Mouse (Mus musculus): ENCODE data around the gene Fut2. TPM values are rescaled to one million over a fixed set of nuclear protein-coding genes. Genes with fewer than 3 reads are reported as not detected.

The Fut2 gene
- polyA plus RNA-seq, 1 experiment from 2014 or later = 0.27 TPM

DNA sequence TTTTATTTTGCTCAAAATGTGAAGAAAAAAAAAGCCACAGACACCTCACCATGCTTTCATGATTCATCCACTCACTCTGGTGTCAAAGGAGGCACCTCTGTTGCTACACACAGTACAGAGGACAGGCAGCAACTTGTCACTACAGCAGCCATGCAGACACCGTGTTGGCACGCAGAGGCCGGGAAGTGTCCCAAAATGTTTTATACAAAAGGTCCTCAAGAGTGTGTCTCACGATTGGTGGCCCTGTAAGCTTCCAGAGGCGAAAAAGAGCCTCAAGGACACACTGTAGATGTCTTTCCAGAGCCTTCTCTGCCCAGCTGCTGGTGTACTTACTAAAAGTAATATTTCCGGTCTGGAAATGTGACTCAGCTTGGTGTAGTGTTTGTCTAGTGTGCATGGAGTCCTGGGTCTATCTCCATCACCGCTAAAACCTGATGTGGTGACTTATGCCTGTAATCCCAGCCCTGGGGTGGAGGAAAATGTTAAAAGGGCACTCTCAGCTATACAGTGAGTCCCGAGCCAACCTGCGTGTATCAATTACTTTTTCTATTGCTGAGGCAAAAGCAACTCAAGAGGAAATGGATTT is 60.4 kb downstream of the Fut2 start:
- Histone ChIP-seq H3K9ac (replicated peaks; ENCODE audit: low read depth) (no peak overlapping the region), H3K36me3 (ENCODE audit: insufficient read depth, low read length) (no peaks in the 10 kb centered on the region), H3K27ac (ENCODE audit: low read length) (no peak overlapping the region), H3K27me3 (replicated peaks; ENCODE audit: insufficient read depth, low read length) (no peaks in the 10 kb centered on the region), H3K4me2 (replicated peaks; ENCODE audit: low read depth, low read length) (no peak overlapping the region), H3K4me3 (ENCODE audit: low read depth, low read length) (no peak overlapping the region), H3K4me1 (ENCODE audit: insufficient read depth, low read depth, low read length) (no peaks in the 10 kb centered on the region), H3K9me3 (ENCODE audit: low read length) (no peaks in the 10 kb centered on the region)
- WGBS = 52% methylated on average over 9 of the region's 9 CpGs
- DNase-seq (ENCODE audit: low spot score) (peak; percentile 49), ATAC-seq (no peak)
- TF ChIP-seq EP300 (IDR thresholded peaks at IDR 0.05) = no peak
- no peak for TF ChIP-seq CTCF (IDR thresholded peaks at IDR 0.05)

DNA sequence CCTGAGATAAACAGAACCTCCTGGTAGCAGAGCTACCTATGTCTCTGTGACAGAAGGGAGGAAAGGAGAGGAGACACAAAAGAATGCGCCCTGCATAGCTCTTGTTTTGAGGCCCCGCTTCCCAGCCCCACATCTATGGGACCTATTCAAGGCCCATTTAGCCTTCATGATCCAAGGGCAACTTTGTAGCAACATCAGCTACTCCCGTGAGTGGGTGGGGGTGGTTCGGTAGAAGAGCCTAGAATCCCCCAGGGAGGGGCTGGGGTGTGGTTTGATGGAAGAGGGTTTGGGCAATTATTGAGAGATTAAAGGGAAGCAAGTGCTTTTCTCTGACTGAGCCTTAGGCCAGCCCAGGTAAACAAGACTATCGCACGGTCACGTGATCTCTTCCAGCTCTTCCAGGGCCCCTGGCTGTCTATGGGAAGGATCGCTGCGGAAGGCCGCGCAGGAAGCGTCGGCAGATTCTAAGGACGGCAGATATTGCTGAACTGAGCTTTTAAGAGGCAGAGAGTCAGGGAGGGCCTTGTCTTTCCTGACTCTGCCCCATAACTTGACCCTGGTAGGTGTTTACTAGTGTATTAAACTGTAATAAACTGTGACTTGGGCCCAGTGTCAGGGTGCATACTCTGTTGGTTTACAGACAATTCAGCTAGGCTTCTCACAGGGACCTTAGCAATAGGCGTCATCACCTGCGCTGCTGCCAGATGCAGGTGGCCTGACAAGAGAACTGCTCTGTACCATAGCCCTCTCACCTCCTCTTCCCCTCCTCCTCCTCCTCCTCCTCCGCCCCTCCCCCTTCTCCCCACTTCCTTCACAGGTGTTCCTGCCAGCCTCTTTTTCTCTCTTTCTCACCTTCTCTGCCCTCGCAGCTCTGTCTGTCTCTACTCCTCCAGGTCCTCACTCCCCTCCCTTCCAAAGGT is 67.0 kb downstream of the Fut2 start:
- Histone ChIP-seq H3K9me3 (ENCODE audit: low read length) (no peaks in the 10 kb centered on the region), H3K4me2 (replicated peaks; ENCODE audit: low read depth, low read length) (no peak overlapping the region), H3K9ac (replicated peaks; ENCODE audit: low read depth) (no peak overlapping the region), H3K27me3 (replicated peaks; ENCODE audit: insufficient read depth, low read length) (no peaks in the 10 kb centered on the region), H3K36me3 (ENCODE audit: insufficient read depth, low read length) (no peaks in the 10 kb centered on the region), H3K27ac (ENCODE audit: low read length) (no peak overlapping the region), H3K4me1 (ENCODE audit: insufficient read depth, low read depth, low read length) (no peaks in the 10 kb centered on the region), H3K4me3 (ENCODE audit: low read depth, low read length) (no peak overlapping the region)
- no peak for TF ChIP-seq EP300 (IDR thresholded peaks at IDR 0.05)
- TF ChIP-seq CTCF (IDR thresholded peaks at IDR 0.05) = no peak
- ATAC-seq (0 out of 2 replicates have a peak, but pooled peaks have one; percentile 26), DNase-seq (ENCODE audit: low spot score) (no peak)
- 34% methylated on average over 18 of the region's 18 CpGs for WGBS

Other genes starting within 250 kb of the Fut2 start
- 4.5 and 4.7 TPM in 2 replicates for gene Lhb, start 245.6 kb downstream of the Fut2 start, polyA plus RNA-seq (2015; fragmentation: Nextera tagmentation; extraction: Ambion mirVana)
- 19.2 and 19.6 TPM in 2 replicates for gene Gys1, start 231.6 kb downstream of the Fut2 start, polyA plus RNA-seq (2015; fragmentation: Nextera tagmentation; extraction: Ambion mirVana)
- gene Ruvbl2, start 228.3 kb downstream of the Fut2 start, polyA plus RNA-seq (2015; fragmentation: Nextera tagmentation; extraction: Ambion mirVana) = 59.9 and 63.5 TPM in 2 replicates
- 5,808 and 6,026 TPM in 2 replicates for gene Ftl1, start 206.5 kb downstream of the Fut2 start, polyA plus RNA-seq (2015; fragmentation: Nextera tagmentation; extraction: Ambion mirVana)
- gene Bax, start 199.5 kb downstream of the Fut2 start, polyA plus RNA-seq (2015; fragmentation: Nextera tagmentation; extraction: Ambion mirVana) = 144 and 155 TPM in 2 replicates
- 0.25 and 0.52 TPM in 2 replicates for gene Tulp2, start 184.5 kb downstream of the Fut2 start, polyA plus RNA-seq (2015; fragmentation: Nextera tagmentation; extraction: Ambion mirVana)
- not detected in 2 replicates for gene Gm45808, start 179.6 kb downstream of the Fut2 start, polyA plus RNA-seq (2015; fragmentation: Nextera tagmentation; extraction: Ambion mirVana)
- 3.5 and 4.5 TPM in 2 replicates for gene Dhdh, start 177.6 kb downstream of the Fut2 start, polyA plus RNA-seq (2015; fragmentation: Nextera tagmentation; extraction: Ambion mirVana)
- gene Nucb1, start 156.0 kb downstream of the Fut2 start, polyA plus RNA-seq (2015; fragmentation: Nextera tagmentation; extraction: Ambion mirVana) = 203 and 213 TPM in 2 replicates
- 36.6 and 39.1 TPM in 2 replicates for gene Ppp1r15a, start 140.1 kb downstream of the Fut2 start, polyA plus RNA-seq (2015; fragmentation: Nextera tagmentation; extraction: Ambion mirVana)
- 2.0 and 2.1 TPM in 2 replicates for gene Plekha4, start 140.1 kb downstream of the Fut2 start, polyA plus RNA-seq (2015; fragmentation: Nextera tagmentation; extraction: Ambion mirVana)
- gene Hsd17b14, start 111.5 kb downstream of the Fut2 start, polyA plus RNA-seq (2015; fragmentation: Nextera tagmentation; extraction: Ambion mirVana) = 0.95 and 1.4 TPM in 2 replicates
- gene Bcat2, start 96.2 kb downstream of the Fut2 start, polyA plus RNA-seq (2015; fragmentation: Nextera tagmentation; extraction: Ambion mirVana) = 29.4 and 39.8 TPM in 2 replicates
- gene Fgf21, start 50.9 kb downstream of the Fut2 start, polyA plus RNA-seq (2015; fragmentation: Nextera tagmentation; extraction: Ambion mirVana) = not detected in 2 replicates
- gene Fut1, start 49.1 kb downstream of the Fut2 start, polyA plus RNA-seq (2015; fragmentation: Nextera tagmentation; extraction: Ambion mirVana) = 0.13 and 0.18 TPM in 2 replicates
- 0.19 and 0.32 TPM in 2 replicates for gene Izumo1, start 44.6 kb downstream of the Fut2 start, polyA plus RNA-seq (2015; fragmentation: Nextera tagmentation; extraction: Ambion mirVana)
- 43.3 and 49.0 TPM in 2 replicates for gene Rasip1, start 38.9 kb downstream of the Fut2 start, polyA plus RNA-seq (2015; fragmentation: Nextera tagmentation; extraction: Ambion mirVana)
- gene Mamstr, start 26.4 kb downstream of the Fut2 start, polyA plus RNA-seq (2015; fragmentation: Nextera tagmentation; extraction: Ambion mirVana) = 4.0 and 4.8 TPM in 2 replicates
- gene Ntn5, start 17.6 kb upstream of the Fut2 start, polyA plus RNA-seq (2015; fragmentation: Nextera tagmentation; extraction: Ambion mirVana) = 2.4 TPM in 2 replicates
- 1.0 and 2.0 TPM in 2 replicates for gene Sec1, start 28.0 kb upstream of the Fut2 start, polyA plus RNA-seq (2015; fragmentation: Nextera tagmentation; extraction: Ambion mirVana)
- gene Car11, start 33.4 kb upstream of the Fut2 start, polyA plus RNA-seq (2015; fragmentation: Nextera tagmentation; extraction: Ambion mirVana) = 1.5 and 2.4 TPM in 2 replicates
- 6.8 and 9.4 TPM in 2 replicates for gene Dbp, start 38.7 kb upstream of the Fut2 start, polyA plus RNA-seq (2015; fragmentation: Nextera tagmentation; extraction: Ambion mirVana)
- gene Rpl18, start 49.1 kb upstream of the Fut2 start, polyA plus RNA-seq (2015; fragmentation: Nextera tagmentation; extraction: Ambion mirVana) = 720 and 782 TPM in 2 replicates
- gene Sphk2, start 51.6 kb upstream of the Fut2 start, polyA plus RNA-seq (2015; fragmentation: Nextera tagmentation; extraction: Ambion mirVana) = 17.9 and 18.2 TPM in 2 replicates
- gene Fam83e, start 54.8 kb upstream of the Fut2 start, polyA plus RNA-seq (2015; fragmentation: Nextera tagmentation; extraction: Ambion mirVana) = 1.7 and 2.3 TPM in 2 replicates
- not detected in 2 replicates for gene Spaca4, start 59.4 kb upstream of the Fut2 start, polyA plus RNA-seq (2015; fragmentation: Nextera tagmentation; extraction: Ambion mirVana)
- 0.10 and 0.11 TPM in 2 replicates for gene Lmtk3, start 117.3 kb upstream of the Fut2 start, polyA plus RNA-seq (2015; fragmentation: Nextera tagmentation; extraction: Ambion mirVana)
- gene Sult2b1, start 118.3 kb upstream of the Fut2 start, polyA plus RNA-seq (2015; fragmentation: Nextera tagmentation; extraction: Ambion mirVana) = 3.2 and 3.7 TPM in 2 replicates
- 105 and 113 TPM in 2 replicates for gene Cyth2, start 148.2 kb upstream of the Fut2 start, polyA plus RNA-seq (2015; fragmentation: Nextera tagmentation; extraction: Ambion mirVana)
- 0.20 and 0.35 TPM in 2 replicates for gene Kcnj14, start 158.4 kb upstream of the Fut2 start, polyA plus RNA-seq (2015; fragmentation: Nextera tagmentation; extraction: Ambion mirVana)
- 14.8 and 15.1 TPM in 2 replicates for gene Grwd1, start 164.6 kb upstream of the Fut2 start, polyA plus RNA-seq (2015; fragmentation: Nextera tagmentation; extraction: Ambion mirVana)
- gene Kdelr1, start 206.4 kb upstream of the Fut2 start, polyA plus RNA-seq (2015; fragmentation: Nextera tagmentation; extraction: Ambion mirVana) = 56.2 and 57.3 TPM in 2 replicates
- gene Grin2d, start 212.0 kb upstream of the Fut2 start, polyA plus RNA-seq (2015; fragmentation: Nextera tagmentation; extraction: Ambion mirVana) = 0.62 and 0.75 TPM in 2 replicates
- gene Syngr4, start 230.3 kb upstream of the Fut2 start, polyA plus RNA-seq (2015; fragmentation: Nextera tagmentation; extraction: Ambion mirVana) = 0.14 and 0.23 TPM in 2 replicates
- gene Tmem143, start 230.5 kb upstream of the Fut2 start, polyA plus RNA-seq (2015; fragmentation: Nextera tagmentation; extraction: Ambion mirVana) = 3.9 and 4.1 TPM in 2 replicates